ENCODE assay signal across 10 mouse cellular contexts in the genomic region with DNA sequence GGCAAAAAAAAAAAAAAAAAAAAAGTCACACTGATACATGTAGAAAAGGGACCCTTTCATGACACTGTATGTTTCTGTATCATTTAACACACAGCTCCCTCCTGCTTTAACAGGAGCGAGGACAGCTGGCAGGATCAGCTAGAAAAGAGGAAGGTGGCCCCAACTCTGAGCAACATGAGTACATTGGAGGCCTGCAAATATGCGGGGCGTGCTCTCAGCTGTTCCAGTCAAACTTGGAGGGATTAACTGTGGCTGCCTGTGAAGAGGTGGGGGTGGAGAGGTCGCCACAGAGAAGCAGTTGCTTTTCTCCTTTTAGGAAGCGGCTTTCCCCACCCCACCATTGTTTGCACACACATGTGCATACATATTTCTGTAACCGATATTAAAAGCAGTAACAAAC.
DNase-seq lines count a peak whose midpoint lies in the region; ATAC-seq and TF ChIP-seq lines count a peak whose summit lies in the region.
"Had no signal": no experiment of that assay in that cellular context is flagged by ENCODE, and none has a peak within 500 bp of the region (broad histone marks: within the 10 kb centered on the region; RNA-seq: fewer than 3 reads in every experiment).

No protein-coding gene starts in this region.

- no peak for TF ChIP-seq CTCF in kidney, adult 2 months (conservative IDR thresholded peaks at IDR 0.05; ENCODE audit: insufficient read depth, insufficient read length, low read depth, low read length)

- peak; percentile 65; the same call in 1 of the 2 replicates for ATAC-seq in common myeloid progenitor, adult 5-6 weeks (replicated peaks; ENCODE audit: low read depth, poor library complexity, severe bottlenecking)
- ATAC-seq in embryonic facial prominence, embryonic 14.5 days (ENCODE audit: low read depth) = peak; percentile 93
- peak; percentile 76 for ATAC-seq in limb, embryonic 15.5 days (ENCODE audit: insufficient number of reproducible peaks, low FRiP score, low TSS enrichment, low read depth)

- peaks cover 8% of the 10 kb centered on the region; the same call in 1 of the 2 replicates for H3K4me1 ChIP-seq in kidney, adult 2 months (ENCODE audit: control insufficient read depth, insufficient read depth, low read length)
- H3K4me1 ChIP-seq in embryonic facial prominence, embryonic 14.5 days (ENCODE audit: control insufficient read depth, insufficient read depth, low read length) = peaks cover 24% of the 10 kb centered on the region
- peaks cover 27% of the 10 kb centered on the region for H3K4me1 ChIP-seq in limb, embryonic 15.5 days

- no peak overlapping the region for H3K9ac ChIP-seq in embryonic facial prominence, embryonic 14.5 days (ENCODE audit: low read depth, low read length)
- H3K9ac ChIP-seq in limb, embryonic 15.5 days = no peak overlapping the region

- no peaks in the 10 kb centered on the region for H3K36me3 ChIP-seq in kidney, adult 2 months (ENCODE audit: control insufficient read depth, insufficient read depth, low read length)
- H3K36me3 ChIP-seq in embryonic facial prominence, embryonic 14.5 days (ENCODE audit: control insufficient read depth, insufficient read depth, low read length) = no peaks in the 10 kb centered on the region
- H3K36me3 ChIP-seq in limb, embryonic 15.5 days = no peaks in the 10 kb centered on the region

- H3K9me3 ChIP-seq in embryonic facial prominence, embryonic 14.5 days (ENCODE audit: control insufficient read depth, low read length) = no peaks in the 10 kb centered on the region
- H3K9me3 ChIP-seq in limb, embryonic 15.5 days = no peaks in the 10 kb centered on the region

- WGBS in kidney, adult 2 months = 64% methylated on average over 6 of the region's 6 CpGs
- WGBS in embryonic facial prominence, embryonic 14.5 days = 25% methylated on average over 6 of the region's 6 CpGs
- 23% methylated on average over 6 of the region's 6 CpGs for WGBS in limb, embryonic 15.5 days

- TF ChIP-seq POLR2A in kidney, adult 2 months (IDR thresholded peaks at IDR 0.05; ENCODE audit: low read depth, low read length) = no peak

- H3K27me3 ChIP-seq in kidney, adult 2 months (replicated peaks; ENCODE audit: control insufficient read depth, insufficient read depth, low read length) = no peaks in the 10 kb centered on the region
- no peaks in the 10 kb centered on the region for H3K27me3 ChIP-seq in embryonic facial prominence, embryonic 14.5 days (replicated peaks; ENCODE audit: control insufficient read depth, insufficient read depth, low read length)
- no peaks in the 10 kb centered on the region for H3K27me3 ChIP-seq in limb, embryonic 15.5 days

- no peak overlapping the region for H3K27ac ChIP-seq in kidney, adult 2 months (ENCODE audit: insufficient read depth, low read depth, low read length)
- H3K27ac ChIP-seq in embryonic facial prominence, embryonic 14.5 days (replicated peaks; ENCODE audit: low read depth, low read length) = peak overlapping the region; percentile 76
- 0 out of 2 replicates have a peak overlapping the region, but pooled peaks have one; percentile 68 for H3K27ac ChIP-seq in limb, embryonic 15.5 days

- intact Hi-C loops in left cerebral cortex, postnatal 10 days (cut with DNase I) = no loop called here

- H3K4me2 ChIP-seq in embryonic facial prominence, embryonic 14.5 days (ENCODE audit: low read depth, low read length) = no peak overlapping the region
- H3K4me2 ChIP-seq in limb, embryonic 15.5 days = no peak overlapping the region

- peak; percentile 21 to 26 for DNase-seq in kidney, postnatal 4 days
- DNase-seq in kidney, adult 2 months = no peak
- peak; percentile 92 for DNase-seq in embryonic facial prominence, embryonic 14.5 days (ENCODE audit: low spot score)
- no peak for DNase-seq in cerebellum, postnatal 4 days (ENCODE audit: low spot score in 2 of 2)
- no peak for DNase-seq in adrenal gland, postnatal 36 days
- no peak for DNase-seq in left cerebral cortex, postnatal 10 days (ENCODE audit: extremely low spot score in 1 of 2, low spot score in 2 of 2)
- DNase-seq: kidney, adult 11 months; thymus, adult 2 months had no signal

- no peak overlapping the region for H3K4me3 ChIP-seq in kidney, adult 2 months (ENCODE audit: insufficient read depth, low read depth, low read length)
- no peak overlapping the region for H3K4me3 ChIP-seq in embryonic facial prominence, embryonic 14.5 days (ENCODE audit: low read depth, low read length)
- H3K4me3 ChIP-seq in limb, embryonic 15.5 days = no peak overlapping the region

Comparison
In these comparisons a context has a peak if more than half of its experiments do, and no peak if none do; other contexts are left out.
1. DNase-seq: peak in kidney, postnatal 4 days (2 of 2) and embryonic facial prominence, embryonic 14.5 days (single experiment); none in kidney, adult 2 months (single experiment), cerebellum, postnatal 4 days (0 of 2), adrenal gland, postnatal 36 days (0 of 2) and left cerebral cortex, postnatal 10 days (0 of 2).
2. Peak in every context shown above with its lines, with median percentiles within 50 percentile points of each other: ATAC-seq.